Mouse (Mus musculus): ENCODE data around the gene Med31.

Med31 gene

DNA sequence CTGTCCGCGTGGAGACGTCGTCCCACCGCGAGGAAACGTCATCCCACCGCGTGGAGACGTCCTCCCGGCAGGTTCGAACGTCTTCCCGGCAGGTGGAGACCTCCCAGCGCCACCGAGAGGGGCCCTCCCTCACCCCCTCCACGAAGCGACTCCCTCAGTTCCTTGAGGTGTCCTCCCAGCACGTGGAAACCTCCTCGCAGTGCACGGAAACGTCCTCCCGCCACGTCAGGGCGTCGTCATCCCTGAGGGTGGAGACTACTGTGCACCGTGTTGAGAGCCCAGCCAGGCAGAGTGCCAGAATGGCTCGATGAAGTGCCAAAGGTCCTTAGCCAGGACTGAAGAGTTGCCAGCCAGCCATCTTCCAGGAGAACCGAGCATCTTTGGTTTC, at the start of gene Med31:
Gene Med31, minus strand, starts transcription at position 183 of the 388 bp plus-strand sequence.
- peak; percentile 76 for DNase-seq (ENCODE audit: low spot score)

DNA sequence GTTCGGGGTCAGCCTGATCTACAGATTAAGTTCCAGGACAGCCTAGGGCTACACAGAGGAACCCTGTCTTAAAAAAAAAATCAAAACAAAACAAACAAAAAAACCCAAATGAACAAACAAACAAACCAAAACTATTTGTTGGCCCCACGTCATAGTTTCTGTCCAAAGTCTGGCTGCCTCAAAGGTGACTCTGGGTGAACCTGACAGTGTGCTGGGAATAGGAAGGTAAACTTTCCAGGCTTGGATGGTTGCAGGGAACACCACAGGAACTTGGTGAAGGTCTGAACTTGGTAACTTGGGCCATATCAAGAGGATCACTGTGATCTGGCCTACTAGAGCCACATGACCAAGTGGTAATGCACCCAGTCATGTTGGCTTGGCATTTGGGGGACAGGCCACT, 41.0 kb upstream of the Med31 start:
- no peak for DNase-seq (ENCODE audit: low spot score)

DNA sequence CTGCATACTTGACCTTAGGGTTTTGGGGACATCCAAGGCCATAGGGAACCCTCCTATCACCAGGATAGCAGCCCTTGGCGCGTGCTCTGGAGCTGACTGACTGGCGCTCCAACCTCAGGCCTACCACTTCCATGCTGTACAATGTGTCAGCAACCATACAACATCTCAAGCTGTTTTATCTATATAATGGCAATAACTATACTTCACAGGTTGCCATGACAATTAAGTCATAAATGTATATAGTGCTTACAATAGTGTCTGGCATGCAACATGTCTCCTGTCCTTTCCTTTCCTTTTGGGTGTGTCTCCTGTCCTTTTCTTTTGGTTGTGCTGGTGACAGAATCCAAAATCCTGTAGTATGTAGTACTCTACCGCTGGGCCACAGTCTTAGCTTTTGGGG, 40.2 kb upstream of the Med31 start:
- no peak for DNase-seq (ENCODE audit: low spot score)

- no peak for DNase-seq (ENCODE audit: low spot score)
These were observed 29.9 kb upstream of the Med31 start for GRCm38 (mm10) chr11:72245196-72245753.

DNA sequence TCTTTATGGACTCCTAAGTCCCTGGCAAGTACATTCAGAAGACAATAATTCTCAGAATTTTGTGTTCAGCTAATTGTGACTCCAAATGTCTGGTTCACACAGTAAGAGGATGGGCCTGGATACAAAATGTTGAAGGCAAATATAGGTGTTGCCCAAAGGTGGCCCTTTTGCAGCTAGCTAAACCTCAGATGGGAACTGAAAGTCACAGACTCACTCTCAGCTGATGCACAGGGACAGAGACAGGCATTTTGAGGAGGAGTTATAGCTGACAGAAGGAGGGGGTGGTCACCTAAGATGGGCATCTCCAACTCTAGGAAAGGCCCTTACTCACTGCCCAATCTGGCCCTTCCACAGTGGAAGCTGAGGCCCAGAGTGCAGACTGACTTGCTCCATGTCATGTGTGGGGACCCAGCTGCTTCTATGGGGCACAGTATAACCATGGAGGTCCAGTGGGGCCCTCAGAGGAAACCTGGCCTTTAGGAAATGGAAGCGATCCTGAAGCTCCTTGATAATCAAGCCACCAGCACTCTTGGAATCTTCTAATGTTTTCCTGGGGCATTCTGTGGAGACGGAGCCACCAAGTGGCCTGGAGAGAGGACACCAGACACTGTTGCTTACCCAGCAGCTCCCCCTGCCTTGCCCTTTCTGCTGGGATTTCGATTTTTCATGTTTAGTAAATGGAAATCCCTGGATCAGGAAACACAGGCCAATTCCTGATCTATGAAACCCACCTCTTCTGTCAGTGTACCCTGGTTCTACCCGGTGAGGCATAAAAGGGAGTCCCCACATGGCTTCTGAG, 24.9 kb upstream of the Med31 start:
- no peak for DNase-seq (ENCODE audit: low spot score)

GRCm38 (mm10) chr11:72234013-72234412, 18.6 kb upstream of the Med31 start:
- peak; percentile 38 for DNase-seq (ENCODE audit: low spot score)

- no peak for DNase-seq (ENCODE audit: low spot score)
These were observed 17.6 kb upstream of the Med31 start for GRCm38 (mm10) chr11:72232991-72233390.

DNA sequence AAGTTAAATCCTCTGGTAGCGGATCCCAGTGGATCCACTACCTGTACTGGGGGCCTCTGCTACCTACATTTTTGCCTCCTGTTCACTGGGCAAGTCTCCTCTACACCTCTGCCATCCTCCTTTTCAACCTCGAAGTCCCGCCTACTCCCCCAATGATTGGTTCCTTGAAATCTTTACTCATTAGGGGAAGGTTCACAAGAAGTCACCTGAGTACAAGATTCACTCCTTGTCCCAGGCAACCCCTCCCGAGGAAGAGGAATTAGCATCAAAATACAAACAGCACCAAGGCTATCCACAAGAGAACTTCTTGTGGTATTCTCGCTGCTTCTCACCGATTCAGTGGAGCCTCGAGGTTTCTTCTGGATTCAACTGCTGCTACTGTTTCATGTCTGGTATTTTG, 16.7 kb upstream of the Med31 start:
- no peak for DNase-seq (ENCODE audit: low spot score)

GRCm38 (mm10) chr11:72228513-72228912, 13.1 kb upstream of the Med31 start:
- DNase-seq (ENCODE audit: low spot score): no peak

- no peak for DNase-seq (ENCODE audit: low spot score)
These were observed 11.5 kb upstream of the Med31 start for GRCm38 (mm10) chr11:72226901-72227300.

GRCm38 (mm10) chr11:72226020-72226791, 10.8 kb upstream of the Med31 start:
- DNase-seq (ENCODE audit: low spot score): no peak

DNA sequence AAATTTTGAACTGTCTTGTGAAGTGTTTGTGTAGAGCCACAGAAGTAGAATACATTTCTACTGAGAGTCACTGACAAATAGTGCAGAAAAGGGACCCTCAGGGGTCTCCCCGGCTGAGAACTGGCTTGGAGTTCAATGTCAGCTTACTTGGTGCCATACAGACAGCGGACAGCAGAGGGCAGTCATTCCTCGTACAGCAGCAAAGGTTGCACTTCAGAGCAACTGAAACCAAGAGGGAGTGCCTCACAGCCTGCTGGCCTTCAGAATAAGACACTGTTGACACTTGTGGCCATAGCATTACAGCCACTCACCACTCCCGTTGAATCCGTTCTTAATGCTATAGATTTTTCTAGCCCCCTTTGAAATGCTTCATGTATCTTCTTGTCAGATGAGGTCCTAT, 9.5 kb upstream of the Med31 start:
- DNase-seq (ENCODE audit: low spot score): peak; percentile 74

DNA sequence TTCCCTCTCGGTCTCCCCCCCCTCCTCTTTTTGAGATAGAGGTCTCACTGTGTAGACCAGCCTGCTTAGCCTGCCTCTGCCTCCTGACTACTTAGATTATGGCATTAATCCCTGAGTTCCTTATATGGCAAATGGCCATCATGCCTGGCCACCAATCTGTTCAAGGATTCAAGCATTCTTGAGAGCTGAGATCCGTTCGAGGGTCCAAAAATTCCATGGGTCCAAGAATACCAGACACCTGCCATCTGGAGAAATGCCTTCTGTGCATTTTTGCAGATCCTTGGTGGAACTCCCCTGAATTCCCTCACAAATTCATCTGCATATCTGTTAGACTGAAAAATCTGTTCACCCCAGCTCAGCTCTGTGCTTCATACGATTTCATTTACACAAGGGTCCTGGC, 8.0 kb upstream of the Med31 start:
- DNase-seq (ENCODE audit: low spot score): no peak

- peak; percentile 50 for DNase-seq (ENCODE audit: low spot score)
These were observed 5.9 kb upstream of the Med31 start for GRCm38 (mm10) chr11:72221278-72221677.

GRCm38 (mm10) chr11:72217116-72217515, 1.7 kb upstream of the Med31 start:
- DNase-seq (ENCODE audit: low spot score): no peak

DNA sequence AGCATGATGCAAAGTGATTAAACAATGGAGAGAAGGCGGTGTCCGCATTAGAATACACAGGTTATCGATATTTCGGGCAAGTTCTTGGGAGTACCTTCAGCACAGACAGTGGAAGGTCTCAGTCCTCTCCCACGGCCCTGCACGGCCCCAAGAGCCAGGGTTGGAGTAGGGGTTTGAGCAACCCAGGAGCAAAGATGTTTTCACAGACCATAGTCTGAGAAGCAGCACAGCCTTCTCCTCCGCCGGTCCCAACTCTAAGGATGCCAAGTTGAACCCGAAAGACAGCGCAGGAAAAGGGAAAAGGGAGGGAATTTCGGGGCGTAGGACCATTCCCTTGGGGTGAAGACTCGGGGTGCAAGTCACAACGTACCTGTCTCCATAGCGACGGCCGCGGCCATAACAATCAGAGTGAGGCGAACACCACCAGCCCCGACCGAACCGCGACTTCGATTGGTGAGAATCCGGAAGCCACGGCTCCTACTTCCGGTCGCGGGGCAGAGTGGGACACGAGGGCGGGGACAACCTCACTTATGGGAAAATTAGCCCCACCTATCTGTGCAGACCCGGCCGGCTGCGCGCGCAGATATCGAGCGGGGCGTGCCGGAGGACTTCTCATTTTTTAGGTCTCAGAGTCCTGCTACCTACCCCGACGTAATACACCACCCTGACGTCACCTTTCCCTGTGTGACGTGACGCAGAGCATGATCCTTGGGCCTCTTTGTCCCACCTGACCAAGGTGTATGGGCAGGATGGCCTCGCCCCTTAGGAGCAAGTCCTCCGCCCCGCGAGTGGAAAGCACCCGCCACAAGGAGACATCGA, 592 bp downstream of the Med31 start:
- peak; percentile 92 for DNase-seq (ENCODE audit: low spot score)

- no peak for DNase-seq (ENCODE audit: low spot score)
These were observed 7.5 kb downstream of the Med31 start for GRCm38 (mm10) chr11:72207834-72208377.

- DNase-seq (ENCODE audit: low spot score): peak; percentile 88
These were observed 8.1 kb downstream of the Med31 start, which contains the start of the genes 4933427D14Rik and Txndc17 for GRCm38 (mm10) chr11:72207204-72207833. 4933427D14Rik (minus strand) TSS chr11:72207459. Txndc17 (plus strand) TSS chr11:72207547.

- DNase-seq (ENCODE audit: low spot score): peak; percentile 33
These were observed 8.8 kb downstream of the Med31 start, which contains the start of gene Gm43951 for GRCm38 (mm10) chr11:72206341-72207203. Gm43951 (minus strand) TSS chr11:72206840.

DNA sequence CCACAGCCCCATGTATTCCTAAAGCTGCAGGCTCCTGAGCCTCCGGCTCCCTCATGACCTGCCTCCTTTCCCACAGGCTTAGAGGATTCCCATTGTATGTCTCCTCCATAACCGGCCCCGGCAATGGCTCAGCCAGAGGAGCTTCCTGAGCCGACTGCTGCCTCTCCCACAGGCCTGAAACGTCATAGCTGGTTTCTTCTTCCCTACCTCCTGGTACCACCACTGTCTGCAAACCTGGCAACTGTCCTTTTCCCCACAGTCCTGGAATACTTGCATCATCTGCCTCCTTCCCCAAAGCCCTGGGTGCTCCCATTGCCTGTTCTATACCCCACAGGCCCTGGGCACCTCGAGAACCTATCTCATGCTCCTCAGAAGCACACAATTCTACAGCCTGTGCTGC, 10.1 kb downstream of the Med31 start:
- DNase-seq (ENCODE audit: low spot score): no peak
